In the genomic region with DNA sequence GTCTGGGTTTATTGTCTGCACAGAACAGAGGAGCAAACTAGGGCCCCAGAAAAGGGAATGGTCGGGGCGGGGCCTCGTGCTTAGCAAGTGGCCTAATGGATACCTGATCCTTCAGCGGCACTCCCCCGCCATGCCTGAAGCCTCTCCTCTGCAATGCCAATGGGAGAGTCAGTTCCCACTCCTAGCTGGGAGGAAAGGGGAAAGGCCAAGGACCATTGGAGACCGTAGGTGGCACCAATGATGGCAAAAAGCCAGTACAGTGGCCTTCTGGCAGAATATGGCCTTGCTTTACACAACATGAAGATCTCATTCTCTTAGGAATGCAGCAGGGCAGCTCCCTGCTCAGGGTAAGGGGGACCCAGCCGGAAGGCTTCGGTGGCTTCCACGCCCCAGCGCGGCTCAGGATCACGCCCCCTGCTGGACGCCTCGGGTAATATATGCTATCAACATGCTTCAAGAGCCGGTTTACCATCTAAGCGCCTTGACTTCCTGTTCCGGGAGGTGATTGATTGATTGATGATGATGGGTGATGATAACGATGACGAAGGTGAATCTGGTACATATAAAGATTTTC, we compare ENCODE assay signal across 9 mouse cellular contexts. TPM values are rescaled to one million over a fixed set of nuclear protein-coding genes. Genes with fewer than 3 reads are reported as not detected.
DNase-seq lines count a peak whose midpoint lies in the region; ATAC-seq lines count a peak whose summit lies in the region.
"Had no signal": no experiment of that assay in that cellular context is flagged by ENCODE, and none has a peak within 500 bp of the region (broad histone marks: within the 10 kb centered on the region; RNA-seq: fewer than 3 reads in every experiment).

No protein-coding gene starts in this region.

- intact Hi-C loops in left cerebral cortex, postnatal 10 days (cut with DNase I): no loop called here

- DNase-seq in right cerebral cortex, postnatal 4 days: peak; percentile 30
- DNase-seq in right cerebral cortex, adult 18-20 months: no peak
- peak; percentile 66 for DNase-seq in adrenal gland, adult 18-20 months (ENCODE audit: low spot score in 2 of 2)
- peak; percentile 79 to 86 for DNase-seq in kidney, postnatal 4 days
- peak; percentile 57 for DNase-seq in naive thymus-derived CD4-positive, alpha-beta T cell, adult 2 months (ENCODE audit: low read depth)
- peak; percentile 10 for DNase-seq in yolk sac, embryonic 10.5 days (ENCODE audit: low spot score)
- DNase-seq in left cerebral cortex, postnatal 10 days (ENCODE audit: extremely low spot score in 1 of 2, low spot score in 2 of 2): no peak

- ATAC-seq in erythroblast, adult 5-6 weeks (replicated peaks; ENCODE audit: low FRiP score, poor library complexity, severe bottlenecking): 0 out of 2 replicates have a peak, but pooled peaks have one; percentile 59

RNA-seq across cellular contexts. Expression of a gene that starts 13.8 kb away (rescaled TPM):
- total RNA-seq in adrenal gland, adult 18-20 months (2021): not detected
- total RNA-seq in erythroblast, adult 5-6 weeks (2015; ENCODE audit: low replicate concordance): 1.0 TPM in 1 of 2 replicates, not detected in the other
- not detected in 2 replicates for total RNA-seq in erythroblast, adult 5-6 weeks (2017; ENCODE audit: low replicate concordance)
- not detected for total RNA-seq in left cerebral cortex, postnatal 10 days (2021)
- total RNA-seq: layer of hippocampus, postnatal 25 days had no signal

RNA-seq across cellular contexts. Expression of a gene that starts 29.6 kb away (rescaled TPM):
- 10 to 100 TPM; 27.4 to 32.0 TPM for total RNA-seq in adrenal gland, adult 18-20 months (2021)
- 1.3 TPM in 1 of 2 replicates, not detected in the other for total RNA-seq in erythroblast, adult 5-6 weeks (2015; ENCODE audit: low replicate concordance)
- 0.84 TPM in 1 of 2 replicates, not detected in the other for total RNA-seq in erythroblast, adult 5-6 weeks (2017; ENCODE audit: low replicate concordance)
- 1 to 10 TPM; 8.7 to 9.6 TPM for total RNA-seq in left cerebral cortex, postnatal 10 days (2021)

RNA-seq across cellular contexts. Expression of a gene that starts 49.5 kb away (rescaled TPM):
- total RNA-seq in adrenal gland, adult 18-20 months (2021): under 1 TPM; 0.19 to 0.20 TPM
- not detected in 2 replicates for total RNA-seq in erythroblast, adult 5-6 weeks (2015; ENCODE audit: low replicate concordance)
- total RNA-seq in erythroblast, adult 5-6 weeks (2017; ENCODE audit: low replicate concordance): not detected in 2 replicates
- not detected for total RNA-seq in left cerebral cortex, postnatal 10 days (2021)
- total RNA-seq: layer of hippocampus, postnatal 25 days had no signal

Comparison
In these comparisons a context has a peak if more than half of its experiments do, and no peak if none do; other contexts are left out.
1. DNase-seq: peak in right cerebral cortex, postnatal 4 days (single experiment), adrenal gland, adult 18-20 months (2 of 2), kidney, postnatal 4 days (2 of 2), naive thymus-derived CD4-positive, alpha-beta T cell, adult 2 months (single experiment) and yolk sac, embryonic 10.5 days (single experiment); none in right cerebral cortex, adult 18-20 months (single experiment) and left cerebral cortex, postnatal 10 days (0 of 2).
2. RNA of a gene that starts 29.6 kb away (total RNA-seq): 27.4 to 32.0 TPM in adrenal gland, adult 18-20 months and 8.7 to 9.6 TPM in left cerebral cortex, postnatal 10 days; 0.84 to 1.3 TPM in erythroblast, adult 5-6 weeks; every median in the first group is over 4 times any median in the second.